Mouse (Mus musculus) testis, postnatal 14 days (tissue): ENCODE results near the gene Epb42.
A peak's percentile ranks its signal among the peaks of the same experiment; 100 is the strongest.
"Not testable (repeated sequence)": the region's sequence is repeated elsewhere in the genome, so short reads cannot be mapped to it uniquely, and the experiment has no call there.

Experiments
- DNase-seq: peaks from one replicate; pipeline ENCODE4 v3.0.0; 2021; ENCODE audit warnings: low spot score

The Epb42 gene

GRCm38 (mm10) chr2:121007925-121008663, 28.8 kb downstream of the Epb42 start, which contains the start of gene Ccndbp1:
Ccndbp1 (plus strand) TSS chr2:121008403.
- DNase-seq: peak; percentile 89

- no peak for DNase-seq
Measured at GRCm38 (mm10) chr2:121006986-121007385, 29.9 kb downstream of the Epb42 start.

GRCm38 (mm10) chr2:121004018-121004811, 32.7 kb downstream of the Epb42 start:
- no peak for DNase-seq

GRCm38 (mm10) chr2:121003586-121003985, 33.3 kb downstream of the Epb42 start:
- no peak for DNase-seq

GRCm38 (mm10) chr2:120998863-120999262, 38.0 kb downstream of the Epb42 start:
- DNase-seq: no peak

GRCm38 (mm10) chr2:120996607-120997006, 40.3 kb downstream of the Epb42 start:
- DNase-seq: not testable (repeated sequence)

GRCm38 (mm10) chr2:120991196-120991595, 45.7 kb downstream of the Epb42 start:
- no peak for DNase-seq

GRCm38 (mm10) chr2:120985241-120985640, 51.6 kb downstream of the Epb42 start:
- no peak for DNase-seq

GRCm38 (mm10) chr2:120983611-120984010, 53.3 kb downstream of the Epb42 start:
- DNase-seq: no peak

GRCm38 (mm10) chr2:120980861-120981260, 56.0 kb downstream of the Epb42 start:
- DNase-seq: no peak

- no peak for DNase-seq
Measured at GRCm38 (mm10) chr2:120979819-120980218, 57.1 kb downstream of the Epb42 start.

GRCm38 (mm10) chr2:120978693-120979037, 58.2 kb downstream of the Epb42 start:
- no peak for DNase-seq

- no peak for DNase-seq
Measured at GRCm38 (mm10) chr2:120977926-120978692, 58.8 kb downstream of the Epb42 start.

- peak; percentile 76 for DNase-seq
Measured at GRCm38 (mm10) chr2:120976990-120977925, 59.6 kb downstream of the Epb42 start, which contains the start of gene Tmem62. Tmem62 (plus strand) TSS chr2:120977017.

GRCm38 (mm10) chr2:120976308-120976707, 60.6 kb downstream of the Epb42 start:
- DNase-seq: no peak

- no peak for DNase-seq
Measured at GRCm38 (mm10) chr2:120972964-120973363, 63.9 kb downstream of the Epb42 start.

GRCm38 (mm10) chr2:120972257-120972656, 64.6 kb downstream of the Epb42 start:
- not testable (repeated sequence) for DNase-seq

GRCm38 (mm10) chr2:120971766-120972165, 65.1 kb downstream of the Epb42 start:
- DNase-seq: no peak

- peak; percentile 82 for DNase-seq
Measured at GRCm38 (mm10) chr2:120970559-120971080, 66.3 kb downstream of the Epb42 start, which contains the start of gene Ubr1. Ubr1 (minus strand) TSS chr2:120970715.

GRCm38 (mm10) chr2:120970045-120970539, 66.8 kb downstream of the Epb42 start:
- DNase-seq: no peak
